ENCODE assay signal across 12 mouse cellular contexts in the genomic region with DNA sequence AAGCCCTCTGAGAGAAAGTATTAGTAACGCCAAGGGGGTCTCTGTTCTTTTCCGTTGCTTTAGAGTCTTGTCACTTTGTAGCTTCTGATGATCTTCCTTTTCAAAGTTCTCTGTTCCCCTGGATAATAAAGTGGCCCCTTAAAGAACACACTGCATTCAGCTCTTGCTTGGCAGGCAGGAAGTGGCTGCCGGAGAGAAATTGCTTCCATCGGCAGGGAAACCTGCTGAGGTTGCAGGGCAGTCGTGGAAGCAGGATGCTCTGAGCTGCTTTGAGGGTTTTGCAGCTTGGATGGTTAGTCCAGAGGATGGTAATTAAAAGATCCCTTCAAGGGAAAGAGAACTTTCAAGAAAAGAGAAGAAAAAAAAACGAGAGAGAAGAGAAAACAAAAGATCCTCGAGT. TPM values are rescaled to one million over a fixed set of nuclear protein-coding genes. Genes with fewer than 3 reads are reported as not detected.
DNase-seq lines count a peak whose midpoint lies in the region; ATAC-seq and TF ChIP-seq lines count a peak whose summit lies in the region.
"Had no signal": no experiment of that assay in that cellular context is flagged by ENCODE, and none has a peak within 500 bp of the region (broad histone marks: within the 10 kb centered on the region; RNA-seq: fewer than 3 reads in every experiment).

No protein-coding gene starts in this region.

- H3K9ac ChIP-seq in heart, adult 2 months (ENCODE audit: low read depth, low read length): no peak overlapping the region
- H3K9ac ChIP-seq in lung, embryonic 16.5 days (ENCODE audit: low read length): no peak overlapping the region
- no peak overlapping the region for H3K9ac ChIP-seq in heart, embryonic 15.5 days
- H3K9ac ChIP-seq in stomach, embryonic 16.5 days (ENCODE audit: low read length): no peak overlapping the region
- no peak overlapping the region for H3K9ac ChIP-seq in hindbrain, embryonic 13.5 days

- H3K27me3 ChIP-seq in heart, adult 2 months (ENCODE audit: control insufficient read depth, insufficient read depth, low read length): no peaks in the 10 kb centered on the region
- H3K27me3 ChIP-seq in lung, embryonic 16.5 days (ENCODE audit: control insufficient read depth, insufficient read depth, low read depth, low read length): no peaks in the 10 kb centered on the region
- H3K27me3 ChIP-seq in heart, embryonic 15.5 days: no peaks in the 10 kb centered on the region
- H3K27me3 ChIP-seq in stomach, embryonic 16.5 days (ENCODE audit: control insufficient read depth, insufficient read depth, low read length): no peaks in the 10 kb centered on the region
- no peaks in the 10 kb centered on the region for H3K27me3 ChIP-seq in hindbrain, embryonic 13.5 days
- H3K27me3 ChIP-seq: CH12.LX had no signal

- intact Hi-C loops in heart, adult 2 months (cut with DNase I): no loop called here
- intact Hi-C loops in heart, postnatal 36 days (cut with DNase I): no loop called here

- no peak for TF ChIP-seq EP300 in heart, adult 2 months (IDR thresholded peaks at IDR 0.05; ENCODE audit: insufficient read depth, low read depth, low read length)

- H3K27ac ChIP-seq in heart, adult 2 months: peak overlapping the region; percentile 41
- no peak overlapping the region for H3K27ac ChIP-seq in lung, embryonic 16.5 days (ENCODE audit: low read length)
- peak overlapping the region; percentile 51; the same call in 1 of the 2 replicates for H3K27ac ChIP-seq in heart, embryonic 15.5 days
- H3K27ac ChIP-seq in stomach, embryonic 16.5 days (ENCODE audit: low read length): peak overlapping the region; percentile 10; the same call in 1 of the 2 replicates
- no peak overlapping the region for H3K27ac ChIP-seq in hindbrain, embryonic 13.5 days

- DNase-seq in heart, adult 2 months: peak in 1 of 2 experiments; percentile 21
- DNase-seq in heart, postnatal 36 days: no peak
- DNase-seq in lung, adult 18-20 months: no peak
- DNase-seq in adrenal gland, postnatal 36 days: no peak
- DNase-seq: cerebellum, postnatal 14 days; lung, postnatal 4 days had no signal

- H3K79me2 ChIP-seq in heart, adult 2 months (replicated peaks; ENCODE audit: control insufficient read depth, insufficient read depth, low read length): no peaks in the 10 kb centered on the region

- no peak overlapping the region for H3K4me3 ChIP-seq in heart, adult 2 months
- H3K4me3 ChIP-seq in lung, embryonic 16.5 days (ENCODE audit: low read length): no peak overlapping the region
- H3K4me3 ChIP-seq in heart, embryonic 15.5 days: no peak overlapping the region; the same call in 1 of the 2 replicates
- 0 out of 2 replicates have a peak overlapping the region, but pooled peaks have one; percentile 6 for H3K4me3 ChIP-seq in stomach, embryonic 16.5 days (replicated peaks; ENCODE audit: low read length)
- H3K4me3 ChIP-seq in hindbrain, embryonic 13.5 days: no peak overlapping the region

- H3K36me3 ChIP-seq in heart, adult 2 months (ENCODE audit: control insufficient read depth, insufficient read depth, low read length): no peaks in the 10 kb centered on the region
- H3K36me3 ChIP-seq in lung, embryonic 16.5 days (ENCODE audit: control insufficient read depth, insufficient read depth, low read length): no peaks in the 10 kb centered on the region
- no peaks in the 10 kb centered on the region for H3K36me3 ChIP-seq in heart, embryonic 15.5 days
- H3K36me3 ChIP-seq in stomach, embryonic 16.5 days (ENCODE audit: control insufficient read depth, insufficient read depth, low read length): no peaks in the 10 kb centered on the region
- no peaks in the 10 kb centered on the region for H3K36me3 ChIP-seq in hindbrain, embryonic 13.5 days

- TF ChIP-seq POLR2A in heart, adult 2 months (IDR thresholded peaks at IDR 0.05; ENCODE audit: insufficient read depth, low read depth, low read length): no peak

- TF ChIP-seq CTCF in heart, adult 2 months (IDR thresholded peaks at IDR 0.05): no peak

- WGBS in heart, adult 2 months: 28% methylated on average over 7 of the region's 7 CpGs
- 27% methylated on average over 7 of the region's 7 CpGs for WGBS in lung, embryonic 16.5 days
- 34% methylated on average over 7 of the region's 7 CpGs for WGBS in heart, embryonic 15.5 days
- WGBS in stomach, embryonic 16.5 days: 30% methylated on average over 7 of the region's 7 CpGs
- WGBS in hindbrain, embryonic 13.5 days: 58% methylated on average over 7 of the region's 7 CpGs

- no peaks in the 10 kb centered on the region; the same call in 1 of the 2 replicates for H3K4me1 ChIP-seq in heart, adult 2 months (ENCODE audit: control insufficient read depth, insufficient read depth, low read length)
- peaks cover 10% of the 10 kb centered on the region for H3K4me1 ChIP-seq in lung, embryonic 16.5 days (replicated peaks; ENCODE audit: control insufficient read depth, insufficient read depth, low read length)
- peaks cover 10% of the 10 kb centered on the region for H3K4me1 ChIP-seq in heart, embryonic 15.5 days (replicated peaks)
- peaks cover 10% of the 10 kb centered on the region; the same call in 1 of the 2 replicates for H3K4me1 ChIP-seq in stomach, embryonic 16.5 days (ENCODE audit: control insufficient read depth, insufficient read depth, low read length)
- no peaks in the 10 kb centered on the region for H3K4me1 ChIP-seq in hindbrain, embryonic 13.5 days (replicated peaks)

- no peak for ATAC-seq in lung, embryonic 16.5 days (ENCODE audit: low read depth)
- no peak for ATAC-seq in heart, embryonic 15.5 days (replicated peaks; ENCODE audit: insufficient number of reproducible peaks, insufficient read depth, low FRiP score, low read depth)
- ATAC-seq in stomach, embryonic 16.5 days (ENCODE audit: insufficient read depth, low FRiP score): no peak
- no peak for ATAC-seq in hindbrain, embryonic 13.5 days (ENCODE audit: low FRiP score)
- ATAC-seq: activated CD4-positive, CD25-positive, alpha-beta regulatory T cell, adult 4 months had no signal

- no peaks in the 10 kb centered on the region for H3K9me3 ChIP-seq in lung, embryonic 16.5 days (ENCODE audit: control insufficient read depth, low read length)
- H3K9me3 ChIP-seq in heart, embryonic 15.5 days (replicated peaks): no peaks in the 10 kb centered on the region
- H3K9me3 ChIP-seq in stomach, embryonic 16.5 days (replicated peaks; ENCODE audit: control insufficient read depth, low read length): no peaks in the 10 kb centered on the region
- no peaks in the 10 kb centered on the region for H3K9me3 ChIP-seq in hindbrain, embryonic 13.5 days

- peak overlapping the region; percentile 31 for H3K4me2 ChIP-seq in lung, embryonic 16.5 days (ENCODE audit: low read depth, low read length)
- H3K4me2 ChIP-seq in heart, embryonic 15.5 days: peak overlapping the region; percentile 39
- peak overlapping the region; percentile 40 for H3K4me2 ChIP-seq in stomach, embryonic 16.5 days (ENCODE audit: low read depth, low read length)
- no peak overlapping the region for H3K4me2 ChIP-seq in hindbrain, embryonic 13.5 days

RNA-seq across cellular contexts. Expression of gene Nrip1, which starts 33.3 kb away (rescaled TPM):
- 10 to 100 TPM; 20.6 to 32.3 TPM for total RNA-seq in heart, adult 2 months (2021)
- polyA plus RNA-seq in heart, adult 2 months (2012; rRNA removed): 3.1 and 6.7 TPM in 2 replicates
- 10 to 100 TPM; 28.0 to 31.3 TPM for total RNA-seq in heart, postnatal 36 days (2021)
- 44.3 and 45.4 TPM in 2 replicates for polyA plus RNA-seq in lung, embryonic 16.5 days (2015; fragmentation: Nextera tagmentation; extraction: Ambion mirVana)
- polyA plus RNA-seq in heart, embryonic 15.5 days (2015; fragmentation: Nextera tagmentation; extraction: Ambion mirVana): 19.1 and 26.1 TPM in 2 replicates
- polyA plus RNA-seq in stomach, embryonic 16.5 days (2015; fragmentation: Nextera tagmentation; extraction: Ambion mirVana): 34.6 and 34.8 TPM in 2 replicates
- 28.0 and 31.2 TPM in 2 replicates for polyA plus RNA-seq in hindbrain, embryonic 13.5 days (2015; fragmentation: Nextera tagmentation; extraction: Ambion mirVana)
- 10 to 100 TPM; 76.2 to 98.8 TPM for total RNA-seq in adrenal gland, postnatal 36 days (2021)
- total RNA-seq: CH12.LX had no signal

Comparison
In these comparisons a context has a peak if more than half of its experiments do, and no peak if none do; other contexts are left out.
1. H3K27ac ChIP-seq: peak in heart, adult 2 months (single experiment), heart, embryonic 15.5 days (single experiment) and stomach, embryonic 16.5 days (single experiment); none in lung, embryonic 16.5 days (single experiment) and hindbrain, embryonic 13.5 days (single experiment).